Mouse (Mus musculus): ENCODE data around the gene Chmp5.

GRCm38 (mm10) chr4:40969161-40969560 is 21.0 kb downstream of the Chmp5 start:
- TF ChIP-seq CTCF (conservative IDR thresholded peaks at IDR 0.05; ENCODE audit: low read length) (no peak), POU5F1 (IDR thresholded peaks at IDR 0.05; ENCODE audit: borderline replicate concordance, low read length) (no peak)

All from E14TG2a.4 (cell line).